Mouse (Mus musculus): Measurements from ENCODE around the gene Top2b. TPM values are rescaled to one million over a fixed set of nuclear protein-coding genes. Genes with fewer than 3 reads are reported as not detected.

The Top2b gene
- polyA plus RNA-seq, 2 experiments = 73.0 to 91.9 TPM

DNA sequence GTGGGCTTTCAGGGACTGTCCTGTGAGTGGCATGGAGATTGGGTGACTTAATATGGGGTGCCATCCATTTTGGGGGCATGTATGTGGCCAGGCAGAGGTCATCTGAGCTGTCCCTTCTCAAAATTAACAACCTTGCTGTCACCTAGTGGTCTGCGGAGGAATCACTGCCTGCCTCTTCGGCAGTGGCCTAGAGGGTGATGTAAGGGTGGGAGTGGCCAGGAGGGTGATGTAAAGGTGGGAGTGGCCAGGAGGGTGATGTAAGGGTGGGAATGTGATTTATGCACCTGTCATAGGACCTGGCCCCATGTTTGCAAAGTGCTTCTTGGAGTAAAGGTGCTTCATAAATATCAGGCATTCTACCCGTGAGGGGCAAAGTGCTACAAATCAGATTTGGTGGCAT lies 82.6 kb downstream of the Top2b start:
- H3K36me3 ChIP-seq (ENCODE audit: control insufficient read depth, insufficient read depth, low read length) = no peaks in the 10 kb centered on the region; the same call in 1 of the 2 replicates
- no peak for TF ChIP-seq POLR2A (IDR thresholded peaks at IDR 0.05; ENCODE audit: borderline replicate concordance, extremely low read depth, insufficient read depth, insufficient read length)
- no peak overlapping the region for H3K27ac ChIP-seq (replicated peaks; ENCODE audit: low read depth, low read length)
- no peak overlapping the region for H3K9ac ChIP-seq (ENCODE audit: low read depth, low read length, severe bottlenecking)
- no peaks in the 10 kb centered on the region for H3K9me3 ChIP-seq (ENCODE audit: control insufficient read depth, low read length)
- H3K4me3 ChIP-seq (replicated peaks; ENCODE audit: low read length) = no peak overlapping the region
- DNase-seq (ENCODE audit: low spot score) = no peak
- 32% methylated on average over 3 of the region's 3 CpGs for WGBS
- no peak for ATAC-seq (ENCODE audit: low FRiP score, low read depth)
- H3K4me2 ChIP-seq (replicated peaks; ENCODE audit: low read depth, low read length, severe bottlenecking) = no peak overlapping the region
- 0 out of 2 replicates have a peak, but pooled peaks cover 3% of the 10 kb centered on the region for H3K4me1 ChIP-seq (ENCODE audit: control insufficient read depth, insufficient read depth, low read length)
- no peaks in the 10 kb centered on the region for H3K27me3 ChIP-seq (ENCODE audit: control insufficient read depth, insufficient read depth, low read length)

GRCm38 (mm10) chr14:16448269-16448987 lies 83.4 kb downstream of the Top2b start:
- ATAC-seq (ENCODE audit: low FRiP score, low read depth) = peak; percentile 73
- H3K4me1 ChIP-seq (ENCODE audit: control insufficient read depth, insufficient read depth, low read length) = 0 out of 2 replicates have a peak, but pooled peaks cover 3% of the 10 kb centered on the region
- H3K36me3 ChIP-seq (ENCODE audit: control insufficient read depth, insufficient read depth, low read length) = no peaks in the 10 kb centered on the region
- no peak overlapping the region for H3K9ac ChIP-seq (ENCODE audit: low read depth, low read length, severe bottlenecking)
- peak; percentile 62 for DNase-seq (ENCODE audit: low spot score)
- 23% methylated on average over 4 of the region's 4 CpGs for WGBS
- no peaks in the 10 kb centered on the region for H3K9me3 ChIP-seq (ENCODE audit: control insufficient read depth, low read length)
- no peak overlapping the region for H3K4me3 ChIP-seq (replicated peaks; ENCODE audit: low read length)
- H3K27ac ChIP-seq (replicated peaks; ENCODE audit: low read depth, low read length) = no peak overlapping the region
- no peak overlapping the region for H3K4me2 ChIP-seq (replicated peaks; ENCODE audit: low read depth, low read length, severe bottlenecking)
- no peak for TF ChIP-seq POLR2A (IDR thresholded peaks at IDR 0.05; ENCODE audit: borderline replicate concordance, extremely low read depth, insufficient read depth, insufficient read length)
- H3K27me3 ChIP-seq (ENCODE audit: control insufficient read depth, insufficient read depth, low read length) = no peaks in the 10 kb centered on the region

GRCm38 (mm10) chr14:16478606-16479323 lies 113.8 kb downstream of the Top2b start:
- H3K9me3 ChIP-seq (ENCODE audit: control insufficient read depth, low read length) = no peaks in the 10 kb centered on the region
- TF ChIP-seq POLR2A (IDR thresholded peaks at IDR 0.05; ENCODE audit: borderline replicate concordance, extremely low read depth, insufficient read depth, insufficient read length) = no peak
- H3K4me2 ChIP-seq (replicated peaks; ENCODE audit: low read depth, low read length, severe bottlenecking) = no peak overlapping the region
- no peak overlapping the region for H3K27ac ChIP-seq (replicated peaks; ENCODE audit: low read depth, low read length)
- no peak overlapping the region for H3K4me3 ChIP-seq (replicated peaks; ENCODE audit: low read length)
- 94% methylated on average over 1 of the region's 1 CpGs for WGBS
- peaks cover 4% of the 10 kb centered on the region for H3K4me1 ChIP-seq (ENCODE audit: control insufficient read depth, insufficient read depth, low read length)
- no peak overlapping the region for H3K9ac ChIP-seq (ENCODE audit: low read depth, low read length, severe bottlenecking)
- H3K27me3 ChIP-seq (ENCODE audit: control insufficient read depth, insufficient read depth, low read length) = no peaks in the 10 kb centered on the region
- H3K36me3 ChIP-seq (ENCODE audit: control insufficient read depth, insufficient read depth, low read length) = no peaks in the 10 kb centered on the region
- ATAC-seq (ENCODE audit: low FRiP score, low read depth) = no peak
- DNase-seq (ENCODE audit: low spot score) = no peak

DNA sequence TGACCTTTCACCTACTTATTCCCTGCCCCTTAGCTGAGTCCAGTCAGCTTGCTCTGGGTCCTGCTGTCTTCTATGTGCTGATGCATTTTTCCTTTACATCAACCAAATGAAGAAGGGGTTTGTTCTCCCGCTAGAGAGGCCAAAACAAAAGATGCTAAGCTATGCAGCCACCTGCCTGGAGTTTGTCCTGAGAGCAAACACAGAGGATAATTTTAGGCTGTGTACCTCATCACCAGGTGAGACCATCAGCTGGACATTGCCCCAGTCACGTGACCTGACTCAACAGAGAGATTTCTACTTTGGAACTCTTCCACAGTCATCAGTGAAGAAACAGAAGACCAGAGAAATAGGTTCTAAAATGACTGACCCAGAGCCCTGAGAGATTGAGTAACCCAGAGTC lies 114.5 kb downstream of the Top2b start:
- 82% methylated on average over 2 of the region's 2 CpGs for WGBS

DNA sequence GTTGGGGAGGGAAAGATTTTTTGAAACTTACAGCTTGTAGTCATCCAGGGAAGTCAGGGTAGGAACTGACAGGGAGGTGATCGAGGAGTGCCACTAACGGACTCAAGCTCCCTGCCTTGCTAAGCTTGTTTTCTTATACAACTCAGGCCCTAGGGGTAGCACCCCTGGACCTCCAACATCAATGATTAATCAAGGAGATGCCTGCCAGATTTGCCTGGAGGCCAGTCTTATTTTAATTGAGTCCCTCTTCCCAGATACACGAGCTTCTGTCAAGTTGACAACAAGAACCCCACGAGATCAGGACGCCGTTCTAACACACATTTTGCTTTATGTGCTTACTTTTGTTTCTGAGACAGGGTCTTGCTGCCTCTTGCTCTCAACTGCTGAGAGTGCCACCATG lies 115.6 kb downstream of the Top2b start:
- TF ChIP-seq POLR2A (IDR thresholded peaks at IDR 0.05; ENCODE audit: borderline replicate concordance, extremely low read depth, insufficient read depth, insufficient read length) = no peak
- no peak for DNase-seq (ENCODE audit: low spot score)
- Histone ChIP-seq H3K36me3 (ENCODE audit: control insufficient read depth, insufficient read depth, low read length) (no peaks in the 10 kb centered on the region), H3K4me1 (ENCODE audit: control insufficient read depth, insufficient read depth, low read length) (peaks cover 13% of the 10 kb centered on the region), H3K27me3 (ENCODE audit: control insufficient read depth, insufficient read depth, low read length) (no peaks in the 10 kb centered on the region), H3K9ac (ENCODE audit: low read depth, low read length, severe bottlenecking) (no peak overlapping the region), H3K4me2 (replicated peaks; ENCODE audit: low read depth, low read length, severe bottlenecking) (no peak overlapping the region), H3K27ac (replicated peaks; ENCODE audit: low read depth, low read length) (no peak overlapping the region), H3K4me3 (replicated peaks; ENCODE audit: low read length) (no peak overlapping the region), H3K9me3 (ENCODE audit: control insufficient read depth, low read length) (no peaks in the 10 kb centered on the region)
- ATAC-seq (ENCODE audit: low FRiP score, low read depth) = no peak
- WGBS = 58% methylated on average over 6 of the region's 6 CpGs

More for the DNA sequence above, 114.5 kb downstream of the Top2b start:
- no peak overlapping the region for H3K4me2 ChIP-seq (replicated peaks; ENCODE audit: low read depth, low read length, severe bottlenecking)
- DNase-seq (ENCODE audit: low spot score) (no peak), ATAC-seq (ENCODE audit: low FRiP score, low read depth) (no peak)
- H3K4me1 ChIP-seq (ENCODE audit: control insufficient read depth, insufficient read depth, low read length) = peaks cover 12% of the 10 kb centered on the region
- H3K4me3 ChIP-seq (replicated peaks; ENCODE audit: low read length) = no peak overlapping the region
- no peak for TF ChIP-seq POLR2A (IDR thresholded peaks at IDR 0.05; ENCODE audit: borderline replicate concordance, extremely low read depth, insufficient read depth, insufficient read length)
- no peaks in the 10 kb centered on the region for H3K36me3 ChIP-seq (ENCODE audit: control insufficient read depth, insufficient read depth, low read length)
- H3K9ac ChIP-seq (ENCODE audit: low read depth, low read length, severe bottlenecking) = no peak overlapping the region
- no peak overlapping the region for H3K27ac ChIP-seq (replicated peaks; ENCODE audit: low read depth, low read length)
- H3K9me3 ChIP-seq (ENCODE audit: control insufficient read depth, low read length) = no peaks in the 10 kb centered on the region
- no peaks in the 10 kb centered on the region for H3K27me3 ChIP-seq (ENCODE audit: control insufficient read depth, insufficient read depth, low read length)

Measured in limb, embryonic 14.5 days (tissue).